ENCODE assay signal across 14 mouse cellular contexts in the genomic region with DNA sequence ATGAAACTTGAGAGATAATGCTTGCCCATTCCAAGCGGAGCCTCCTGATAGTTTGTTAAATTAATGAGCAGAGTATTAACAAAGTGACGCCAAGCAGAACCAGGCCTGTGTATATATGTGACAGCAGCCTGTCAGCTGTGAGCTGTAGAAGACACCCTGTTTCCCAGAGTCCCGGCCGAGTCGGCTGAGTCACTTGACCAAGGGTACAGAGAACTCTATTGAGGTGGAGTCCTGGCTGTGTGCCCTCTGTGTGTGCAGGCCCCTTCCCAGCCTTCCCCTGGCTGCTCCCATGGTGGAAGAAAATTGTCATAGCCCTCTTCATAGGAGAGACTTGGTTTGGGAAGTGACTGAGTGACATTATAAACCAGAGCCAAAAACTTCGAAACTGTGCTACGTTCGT.
DNase-seq lines count a peak whose midpoint lies in the region; TF ChIP-seq lines count a peak whose summit lies in the region.
"Had no signal": no experiment of that assay in that cellular context is flagged by ENCODE, and none has a peak within 500 bp of the region (broad histone marks: within the 10 kb centered on the region; RNA-seq: fewer than 3 reads in every experiment).

No protein-coding gene starts in this region.

- peak; percentile 42 to 61 for DNase-seq in cerebellum, postnatal 10 days
- no peak for DNase-seq in cerebellum, adult 9-11 months
- no peak for DNase-seq in layer of hippocampus, adult 2 months (ENCODE audit: low spot score in 2 of 2)
- DNase-seq in layer of hippocampus, adult 9-10 months (ENCODE audit: low spot score) = no peak
- DNase-seq in right cerebral cortex, postnatal 14 days = peak; percentile 25
- DNase-seq in right cerebral cortex, postnatal 25 days = no peak
- DNase-seq in lung, postnatal 4 days = peak; percentile 31 to 56
- no peak for DNase-seq in embryo, embryonic 11 days
- DNase-seq: cerebellum, adult 11 months; thymus, adult 2 months had no signal

- no peak for TF ChIP-seq CTCF in layer of hippocampus, adult 2 months (conservative IDR thresholded peaks at IDR 0.05)

- H3K27ac ChIP-seq in layer of hippocampus, adult 2 months = peak overlapping the region; percentile 97
- H3K27ac ChIP-seq: intestine, embryonic 15.5 days; kidney, postnatal 0 days; midbrain, embryonic 12.5 days had no signal

- H3K4me3 ChIP-seq in layer of hippocampus, adult 2 months = no peak overlapping the region
- H3K4me3 ChIP-seq: erythroblast, embryonic 14.5 days; intestine, embryonic 15.5 days; midbrain, embryonic 12.5 days had no signal

Comparison
In these comparisons a context has a peak if more than half of its experiments do, and no peak if none do; other contexts are left out.
1. DNase-seq: peak in cerebellum, postnatal 10 days (2 of 2), right cerebral cortex, postnatal 14 days (single experiment) and lung, postnatal 4 days (2 of 2); none in cerebellum, adult 9-11 months (single experiment), layer of hippocampus, adult 2 months (0 of 2), layer of hippocampus, adult 9-10 months (single experiment), right cerebral cortex, postnatal 25 days (single experiment) and embryo, embryonic 11 days (single experiment).